Mouse (Mus musculus) kidney, embryonic 16.5 days (tissue): ENCODE measurements around the gene Mtx3. TPM values are rescaled to one million over a fixed set of nuclear protein-coding genes. Genes with fewer than 3 reads are reported as not detected.

Source experiments
- ATAC-seq: fragments of 200-750 bp; cut with Nextera tagmentation; 2 replicates; pipeline ENCODE4 v1.8.0; 2017; ENCODE audit warnings: moderate TSS enrichment; ENCODE audit not compliant: low FRiP score, low TSS enrichment
- H3K27ac ChIP-seq: fragments of 300-500 bp; sonication (generic); 2 replicates; pipeline ENCODE4 v1.5.1; 2014; ENCODE audit warnings: low read length
- H3K27me3 ChIP-seq: fragments of 300-500 bp; sonication (generic); 2 replicates; pipeline ENCODE4 v1.6.1; 2014; ENCODE audit warnings: low read length, control low read depth, mixed read lengths; ENCODE audit not compliant: insufficient read depth
- H3K36me3 ChIP-seq: fragments of 300-500 bp; sonication (generic); 2 replicates; pipeline ENCODE4 v1.6.1; 2014; ENCODE audit warnings: low read length, control low read depth, mixed read lengths; ENCODE audit not compliant: insufficient read depth
- H3K4me1 ChIP-seq: fragments of 300-500 bp; sonication (generic); 2 replicates; pipeline ENCODE4 v1.6.1; 2014; ENCODE audit warnings: low read length, control low read depth, mixed read lengths; ENCODE audit not compliant: insufficient read depth
- H3K4me2 ChIP-seq: fragments of 300-500 bp; sonication (generic); replicated peaks from 2 replicates; pipeline ENCODE4 v1.6.1; 2014; ENCODE audit warnings: low read depth, low read length
- H3K4me3 ChIP-seq: fragments of 300-500 bp; sonication (generic); 2 replicates; pipeline ENCODE4 v1.5.1; 2014; ENCODE audit warnings: mild to moderate bottlenecking, low read length
- H3K9ac ChIP-seq: fragments of 300-500 bp; sonication (generic); replicated peaks from 2 replicates; pipeline ENCODE4 v1.6.1; 2014; ENCODE audit warnings: low read length
- H3K9me3 ChIP-seq: fragments of 300-500 bp; sonication (generic); 2 replicates; pipeline ENCODE4 v1.6.1; 2016; ENCODE audit warnings: low read length, control low read depth
- WGBS: fragments of 180-500 bp; shearing (Covaris S2); extraction: QIAGEN DNeasy Blood & Tissue Kit; methylation state at CpG from one replicate; pipeline ENCODE4 v1.1.7; 2014; 5-methylcytosine and 5-hydroxymethylcytosine counted together
- polyA plus RNA-seq: library from polyadenylated mRNA; unstranded; fragments of >200 nt; fragmentation: Nextera tagmentation; extraction: Ambion mirVana; gene quantifications from 2 replicates; pipeline ENCODE4 v1.2.1, GENCODE M21; 2015

Mtx3 gene
- polyA plus RNA-seq, 1 experiment from 2014 or later: 3.4 TPM

- no peak for ATAC-seq
- H3K4me3 ChIP-seq: no peak overlapping the region
- H3K27me3 ChIP-seq: no peaks in the 10 kb centered on the region
- no peaks in the 10 kb centered on the region for H3K9me3 ChIP-seq
- 60% methylated on average over 9 of the region's 9 CpGs for WGBS
- H3K9ac ChIP-seq: no peak overlapping the region
- H3K4me1 ChIP-seq: no peaks in the 10 kb centered on the region
- no peak overlapping the region for H3K27ac ChIP-seq
- no peak overlapping the region for H3K4me2 ChIP-seq
- no peaks in the 10 kb centered on the region for H3K36me3 ChIP-seq
These were observed 37.9 kb downstream of the Mtx3 start for GRCm38 (mm10) chr13:92882271-92882985.

GRCm38 (mm10) chr13:92882986-92883720 is 38.6 kb downstream of the Mtx3 start:
- 88% methylated on average over 7 of the region's 7 CpGs for WGBS

GRCm38 (mm10) chr13:92884206-92884605 is 39.6 kb downstream of the Mtx3 start:
- Histone ChIP-seq H3K36me3 (no peaks in the 10 kb centered on the region), H3K27me3 (no peaks in the 10 kb centered on the region), H3K9me3 (no peaks in the 10 kb centered on the region), H3K4me2 (no peak overlapping the region), H3K4me1 (no peaks in the 10 kb centered on the region), H3K27ac (no peak overlapping the region), H3K4me3 (no peak overlapping the region), H3K9ac (no peak overlapping the region)
- no peak for ATAC-seq
- 86% methylated on average over 1 of the region's 1 CpGs for WGBS

More at GRCm38 (mm10) chr13:92882986-92883720, 38.6 kb downstream of the Mtx3 start:
- ATAC-seq: no peak
- H3K36me3 ChIP-seq: no peaks in the 10 kb centered on the region
- no peaks in the 10 kb centered on the region for H3K9me3 ChIP-seq
- no peak overlapping the region for H3K27ac ChIP-seq
- no peak overlapping the region for H3K4me2 ChIP-seq
- H3K9ac ChIP-seq: no peak overlapping the region
- no peaks in the 10 kb centered on the region for H3K4me1 ChIP-seq
- H3K27me3 ChIP-seq: no peaks in the 10 kb centered on the region
- H3K4me3 ChIP-seq: no peak overlapping the region

GRCm38 (mm10) chr13:92884930-92885329 is 40.4 kb downstream of the Mtx3 start:
- Histone ChIP-seq H3K9me3 (no peaks in the 10 kb centered on the region), H3K4me1 (no peaks in the 10 kb centered on the region), H3K36me3 (no peaks in the 10 kb centered on the region), H3K4me2 (no peak overlapping the region), H3K27ac (no peak overlapping the region), H3K27me3 (no peaks in the 10 kb centered on the region), H3K9ac (no peak overlapping the region), H3K4me3 (no peak overlapping the region)
- 65% methylated on average over 1 of the region's 1 CpGs for WGBS
- no peak for ATAC-seq

- H3K4me3 ChIP-seq: no peak overlapping the region
- no peak overlapping the region for H3K4me2 ChIP-seq
- no peaks in the 10 kb centered on the region for H3K36me3 ChIP-seq
- H3K27me3 ChIP-seq: no peaks in the 10 kb centered on the region
- H3K4me1 ChIP-seq: no peaks in the 10 kb centered on the region
- no peak overlapping the region for H3K9ac ChIP-seq
- no peak overlapping the region for H3K27ac ChIP-seq
- H3K9me3 ChIP-seq: no peaks in the 10 kb centered on the region
- ATAC-seq: no peak
- 75% methylated on average over 6 of the region's 6 CpGs for WGBS
These were observed 54.5 kb downstream of the Mtx3 start for GRCm38 (mm10) chr13:92899087-92899486.

GRCm38 (mm10) chr13:92903291-92903690 is 58.7 kb downstream of the Mtx3 start:
- no peak overlapping the region for H3K9ac ChIP-seq
- H3K9me3 ChIP-seq: no peaks in the 10 kb centered on the region
- no peak overlapping the region for H3K4me3 ChIP-seq
- H3K4me2 ChIP-seq: no peak overlapping the region
- H3K36me3 ChIP-seq: no peaks in the 10 kb centered on the region
- WGBS: 62% methylated on average over 4 of the region's 4 CpGs
- no peak for ATAC-seq
- H3K27me3 ChIP-seq: no peaks in the 10 kb centered on the region
- H3K27ac ChIP-seq: no peak overlapping the region
- H3K4me1 ChIP-seq: no peaks in the 10 kb centered on the region

- H3K4me3 ChIP-seq: no peak overlapping the region
- 74% methylated on average over 5 of the region's 5 CpGs for WGBS
- ATAC-seq: no peak
- no peak overlapping the region for H3K4me2 ChIP-seq
- no peaks in the 10 kb centered on the region for H3K4me1 ChIP-seq
- H3K27ac ChIP-seq: no peak overlapping the region
- no peaks in the 10 kb centered on the region for H3K36me3 ChIP-seq
- no peaks in the 10 kb centered on the region for H3K27me3 ChIP-seq
- H3K9me3 ChIP-seq: no peaks in the 10 kb centered on the region
- H3K9ac ChIP-seq: no peak overlapping the region
These were observed 61.4 kb downstream of the Mtx3 start for GRCm38 (mm10) chr13:92905944-92906343.

GRCm38 (mm10) chr13:92907366-92907765 is 62.8 kb downstream of the Mtx3 start:
- no peak overlapping the region for H3K9ac ChIP-seq
- H3K4me2 ChIP-seq: no peak overlapping the region
- H3K4me3 ChIP-seq: no peak overlapping the region
- no peaks in the 10 kb centered on the region for H3K4me1 ChIP-seq
- WGBS: 36% methylated on average over 5 of the region's 5 CpGs
- no peak overlapping the region for H3K27ac ChIP-seq
- no peaks in the 10 kb centered on the region for H3K27me3 ChIP-seq
- H3K36me3 ChIP-seq: no peaks in the 10 kb centered on the region
- ATAC-seq: no peak
- H3K9me3 ChIP-seq: no peaks in the 10 kb centered on the region
